Mouse (Mus musculus) forebrain, embryonic 14.5 days (tissue): ENCODE data around the gene Jmjd6. TPM values are rescaled to one million over a fixed set of nuclear protein-coding genes. Genes with fewer than 3 reads are reported as not detected.
A peak's percentile ranks its signal among the peaks of the same experiment; 100 is the strongest.

Experiments used
- ATAC-seq: fragments of 200-750 bp; cut with Nextera tagmentation; 2 replicates; pipeline ENCODE4 v1.8.0; 2017; ENCODE audit warnings: mild to moderate bottlenecking, moderate library complexity
- DNase-seq: peaks from one replicate; pipeline ENCODE4 v3.0.0-alpha.2; 2015; ENCODE audit warnings: low spot score
- H3K27ac ChIP-seq: fragments of 300-500 bp; sonication (generic); 2 replicates; pipeline ENCODE4 v1.5.1; 2014; ENCODE audit warnings: low read depth, mild to moderate bottlenecking, control low read depth, low read length, moderate library complexity
- H3K27me3 ChIP-seq: fragments of 300-500 bp; sonication (generic); replicated peaks from 2 replicates; pipeline ENCODE4 v1.6.1; 2014; ENCODE audit warnings: low read length, control low read depth, mixed read lengths; ENCODE audit not compliant: control insufficient read depth, insufficient read depth
- H3K36me3 ChIP-seq: fragments of 300-500 bp; sonication (generic); 2 replicates; pipeline ENCODE4 v1.6.1; 2014; ENCODE audit warnings: low read length, control low read depth; ENCODE audit not compliant: control insufficient read depth, insufficient read depth
- H3K4me1 ChIP-seq: fragments of 300-500 bp; sonication (generic); 2 replicates; pipeline ENCODE4 v1.6.1; 2014; ENCODE audit warnings: antibody characterized with exemption, low read length, control low read depth; ENCODE audit not compliant: control insufficient read depth, insufficient read depth
- H3K4me2 ChIP-seq: fragments of 300-500 bp; sonication (generic); 2 replicates; pipeline ENCODE4 v1.6.1; 2014; ENCODE audit warnings: mild to moderate bottlenecking, control low read depth, low read length
- H3K4me3 ChIP-seq: fragments of 300-500 bp; sonication (generic); 2 replicates; pipeline ENCODE4 v1.5.1; 2014; ENCODE audit warnings: low read depth, low read length, control low read depth
- H3K9ac ChIP-seq: fragments of 300-500 bp; sonication (generic); 2 replicates; pipeline ENCODE4 v1.6.1; 2014; ENCODE audit warnings: mild to moderate bottlenecking, low read length, control low read depth, moderate library complexity
- H3K9me3 ChIP-seq: fragments of 300-500 bp; sonication (generic); replicated peaks from 2 replicates; pipeline ENCODE4 v1.6.1; 2016; ENCODE audit warnings: low read length, control low read depth, mixed read lengths; ENCODE audit not compliant: control insufficient read depth
- WGBS: fragments of 180-500 bp; shearing (Covaris S2); extraction: QIAGEN DNeasy Blood & Tissue Kit; methylation state at CpG from one replicate; pipeline ENCODE4 v1.1.7; 2014; 5-methylcytosine and 5-hydroxymethylcytosine counted together
- polyA plus RNA-seq: library from polyadenylated mRNA; unstranded; fragments of >200 nt; fragmentation: Nextera tagmentation; extraction: Ambion mirVana; gene quantifications from 2 replicates; pipeline ENCODE4 v1.2.1, GENCODE M21; 2014

Gene Jmjd6
- polyA plus RNA-seq, result 64.6 and 81.1 TPM in 2 replicates

DNA sequence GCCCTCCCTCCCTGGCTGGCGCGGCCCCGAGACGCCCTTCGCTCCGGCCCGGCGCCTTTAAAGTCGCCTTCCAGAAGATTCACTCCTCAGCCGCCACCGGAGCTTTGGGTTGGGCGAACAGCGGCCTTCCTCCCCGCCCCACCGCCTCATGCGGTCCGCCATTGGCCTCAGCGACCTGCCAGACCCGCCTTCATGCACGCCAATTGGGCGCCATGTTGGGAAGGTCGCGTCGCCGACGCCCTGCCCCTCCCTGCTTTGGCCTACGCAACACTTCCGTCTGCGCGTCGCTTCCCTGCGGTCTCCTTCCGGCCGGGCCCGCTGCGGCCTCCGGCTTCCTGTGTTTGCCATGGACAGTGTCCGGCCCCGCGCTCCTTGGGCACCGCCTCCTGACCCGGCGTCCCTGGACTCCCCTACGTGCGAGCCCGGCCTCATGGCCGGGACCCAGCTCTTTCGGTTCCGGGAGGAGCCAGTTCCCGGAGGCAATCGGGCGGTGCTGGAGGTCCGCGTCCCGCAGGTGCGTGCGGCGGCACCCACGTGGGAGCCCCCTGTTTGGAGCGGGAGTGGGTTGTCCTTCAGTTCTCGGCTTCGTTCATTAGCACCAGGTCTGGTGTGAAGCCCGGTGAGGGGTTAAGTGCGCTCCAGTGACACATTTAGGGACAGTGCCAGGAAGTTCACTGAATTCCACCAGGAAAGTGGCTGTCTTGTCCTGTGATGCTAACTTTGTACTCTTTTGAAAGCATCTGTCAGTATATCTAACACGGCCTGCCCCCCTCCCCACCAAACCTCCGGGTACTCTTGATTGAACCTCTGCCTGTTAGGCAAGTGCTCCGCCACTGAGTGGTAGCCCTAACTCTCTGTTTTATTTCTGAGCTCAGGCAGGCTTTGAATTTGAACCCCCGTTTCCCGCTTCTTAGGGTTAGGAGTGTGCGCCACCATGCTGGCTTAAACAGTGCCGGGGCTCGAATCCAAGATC, at the start of gene Jmjd6, which contains the start of gene Mettl23:
Jmjd6 (minus strand) TSS at position 189 of the 973 bp plus-strand sequence.
Mettl23 (plus strand) TSS at position 18 of the 973 bp plus-strand sequence.
- DNase-seq, result peak; percentile 97
- H3K9ac ChIP-seq, result peak within 1 kb of the TSS; percentile 93
- peaks cover 47% of the 10 kb centered on the region for H3K36me3 ChIP-seq
- peaks cover 23% of the 10 kb centered on the region for H3K4me1 ChIP-seq
- peak within 1 kb of the TSS; percentile 97 for H3K27ac ChIP-seq
- peak within 1 kb of the TSS; percentile 85 for H3K4me2 ChIP-seq
- under 1% methylated on average over 70 of the region's 72 CpGs for WGBS
- no peaks in the 10 kb centered on the region for H3K9me3 ChIP-seq
- no peaks in the 10 kb centered on the region for H3K27me3 ChIP-seq
- ATAC-seq, result peak; percentile 96
- H3K4me3 ChIP-seq, result peak within 1 kb of the TSS; percentile 73

- 61% methylated on average over 5 of the region's 5 CpGs for WGBS
- Histone ChIP-seq H3K9me3 (no peaks in the 10 kb centered on the region), H3K27me3 (no peaks in the 10 kb centered on the region), H3K36me3 (no peaks in the 10 kb centered on the region), H3K27ac (no peak overlapping the region), H3K4me2 (no peak overlapping the region), H3K9ac (no peak overlapping the region), H3K4me3 (no peak overlapping the region), H3K4me1 (no peaks in the 10 kb centered on the region)
- no peak for DNase-seq
- no peak for ATAC-seq
Observed at GRCm38 (mm10) chr11:116887136-116887535, 43.9 kb upstream of the Jmjd6 start.

DNA sequence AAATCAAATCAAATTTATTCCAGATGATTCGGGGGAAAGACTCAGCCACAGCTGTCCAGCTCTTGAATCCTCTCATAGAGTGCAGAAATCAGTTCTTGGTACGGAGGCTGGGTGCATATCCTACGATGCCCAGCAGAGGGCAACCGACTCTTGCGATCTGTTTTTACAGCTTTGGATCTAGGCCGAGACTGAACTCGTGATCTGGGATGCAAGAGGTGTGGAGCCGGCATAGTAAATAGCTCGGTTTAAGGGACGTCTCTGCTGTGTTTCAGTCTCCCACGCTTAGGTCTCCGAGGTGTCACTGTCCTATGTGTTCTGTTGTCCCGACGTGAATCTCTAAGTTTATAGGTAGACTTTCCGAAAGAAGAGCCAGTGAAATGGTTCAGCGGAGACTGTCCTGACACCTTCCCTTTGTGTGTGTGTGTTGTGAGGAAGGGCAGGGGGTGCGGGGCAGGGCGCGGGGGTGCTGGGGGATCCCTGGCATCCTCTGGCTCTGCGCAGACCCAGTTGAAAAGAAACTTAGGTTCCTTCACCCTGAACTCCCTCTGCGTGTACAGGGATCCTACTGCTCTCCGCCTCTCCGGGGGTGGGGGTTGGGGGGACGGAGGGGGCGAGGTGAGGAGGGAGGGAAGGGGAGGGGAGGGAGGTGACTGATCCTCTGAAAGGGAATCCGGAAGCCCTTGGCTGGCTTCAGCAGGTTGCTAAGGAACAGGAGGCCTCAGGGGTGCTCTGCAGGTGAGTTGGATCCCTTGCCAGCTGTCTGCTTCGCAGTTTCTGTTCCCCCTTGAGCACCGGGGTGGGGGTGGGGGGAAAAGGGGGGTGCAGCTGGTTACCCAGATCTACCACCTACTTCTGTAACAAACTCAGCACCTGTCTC, 42.3 kb upstream of the Jmjd6 start:
- Histone ChIP-seq H3K36me3 (no peaks in the 10 kb centered on the region), H3K27ac (no peak overlapping the region), H3K9ac (peak overlapping the region; percentile 46), H3K27me3 (no peaks in the 10 kb centered on the region), H3K4me3 (peak overlapping the region; percentile 12), H3K9me3 (no peaks in the 10 kb centered on the region), H3K4me2 (peak overlapping the region; percentile 47), H3K4me1 (no peaks in the 10 kb centered on the region)
- ATAC-seq (peak; percentile 69), DNase-seq (peak; percentile 93)
- WGBS, result 4% methylated on average over 27 of the region's 28 CpGs

DNA sequence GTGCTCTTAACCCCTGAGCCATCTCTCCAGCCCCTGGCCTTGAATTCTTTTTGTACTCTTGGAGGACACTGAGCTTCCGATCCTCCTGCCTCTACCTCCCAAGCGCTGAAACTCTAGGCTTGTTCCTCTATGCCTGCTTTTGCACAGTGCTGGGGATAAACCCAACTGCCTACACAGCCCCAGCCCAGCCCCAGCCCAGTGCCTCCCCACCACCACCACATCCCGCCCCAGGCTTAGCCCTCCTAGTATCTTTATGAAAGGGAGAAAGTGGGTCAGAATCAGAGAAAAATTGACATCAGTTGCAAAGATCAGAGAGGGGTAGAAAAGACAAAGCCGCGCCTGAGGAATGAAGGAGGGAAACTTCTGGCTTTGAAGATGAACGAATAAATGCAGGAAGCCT, 40.8 kb upstream of the Jmjd6 start:
- Histone ChIP-seq H3K36me3 (no peaks in the 10 kb centered on the region), H3K9ac (no peak overlapping the region), H3K4me1 (no peaks in the 10 kb centered on the region), H3K9me3 (no peaks in the 10 kb centered on the region), H3K4me3 (no peak overlapping the region), H3K27ac (no peak overlapping the region), H3K4me2 (no peak overlapping the region), H3K27me3 (no peaks in the 10 kb centered on the region)
- no peak for ATAC-seq
- no peak for DNase-seq
- 90% methylated on average over 6 of the region's 6 CpGs for WGBS

- Histone ChIP-seq H3K4me2 (no peak overlapping the region), H3K4me3 (no peak overlapping the region), H3K9me3 (no peaks in the 10 kb centered on the region), H3K27me3 (no peaks in the 10 kb centered on the region), H3K27ac (no peak overlapping the region), H3K4me1 (no peaks in the 10 kb centered on the region), H3K9ac (no peak overlapping the region), H3K36me3 (no peaks in the 10 kb centered on the region)
- ATAC-seq (no peak), DNase-seq (no peak)
- 75% methylated on average over 10 of the region's 10 CpGs for WGBS
Observed at GRCm38 (mm10) chr11:116882446-116882845, 39.2 kb upstream of the Jmjd6 start.

GRCm38 (mm10) chr11:116881440-116881839, 38.2 kb upstream of the Jmjd6 start:
- Histone ChIP-seq H3K27me3 (no peaks in the 10 kb centered on the region), H3K4me2 (no peak overlapping the region), H3K4me3 (no peak overlapping the region), H3K9ac (no peak overlapping the region), H3K4me1 (no peaks in the 10 kb centered on the region), H3K36me3 (no peaks in the 10 kb centered on the region), H3K9me3 (no peaks in the 10 kb centered on the region), H3K27ac (no peak overlapping the region)
- ATAC-seq (no peak), DNase-seq (no peak)
- 53% methylated on average over 5 of the region's 5 CpGs for WGBS

DNA sequence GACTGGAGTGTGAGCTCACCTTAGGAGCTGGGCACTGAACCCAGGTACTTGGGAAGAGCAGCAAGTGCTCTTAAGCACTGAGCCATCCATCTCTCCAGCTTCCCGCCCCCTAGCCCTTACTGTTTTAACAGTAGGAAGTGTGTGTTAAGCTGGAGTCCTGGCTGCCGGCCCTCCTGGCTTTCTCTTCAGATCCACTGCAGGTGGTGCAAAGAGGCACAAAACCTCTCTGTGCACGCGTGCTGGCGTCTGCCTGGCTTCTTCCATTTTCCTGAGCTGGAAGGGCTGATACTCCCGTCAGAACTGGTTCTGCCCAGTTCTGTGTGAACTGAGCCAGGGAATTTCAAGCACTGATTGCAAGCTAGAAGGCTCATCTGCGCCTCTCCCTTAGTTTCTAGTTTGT, 37.6 kb upstream of the Jmjd6 start:
- H3K4me3 ChIP-seq, result no peak overlapping the region
- no peaks in the 10 kb centered on the region for H3K27me3 ChIP-seq
- no peak overlapping the region for H3K27ac ChIP-seq
- ATAC-seq (no peak), DNase-seq (peak; percentile 32)
- no peaks in the 10 kb centered on the region for H3K36me3 ChIP-seq
- no peak overlapping the region for H3K9ac ChIP-seq
- H3K4me1 ChIP-seq, result no peaks in the 10 kb centered on the region
- no peaks in the 10 kb centered on the region for H3K9me3 ChIP-seq
- WGBS, result 58% methylated on average over 7 of the region's 7 CpGs
- H3K4me2 ChIP-seq, result no peak overlapping the region

DNA sequence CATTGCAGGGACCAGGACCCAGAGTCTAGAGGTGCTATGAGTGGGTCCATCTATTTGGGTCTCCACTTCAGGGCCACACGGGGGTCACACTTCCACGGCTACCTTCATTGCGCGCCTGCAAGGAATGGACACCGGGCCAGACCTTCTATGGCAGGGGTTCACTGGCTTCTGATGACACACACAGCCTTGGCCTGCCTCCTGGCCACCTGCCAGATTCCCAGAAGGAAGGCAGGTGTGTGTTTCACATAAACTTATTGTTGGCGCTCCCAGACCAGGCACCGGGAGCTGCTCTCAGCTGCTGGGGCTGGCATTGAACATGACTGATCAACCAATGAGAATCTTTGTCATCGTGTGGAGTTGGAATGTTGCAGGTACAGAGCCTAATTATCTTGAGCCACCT, 35.2 kb upstream of the Jmjd6 start:
- WGBS, result 90% methylated on average over 8 of the region's 8 CpGs
- H3K27me3 ChIP-seq, result no peaks in the 10 kb centered on the region
- no peak for ATAC-seq
- peaks cover 18% of the 10 kb centered on the region for H3K36me3 ChIP-seq
- H3K9me3 ChIP-seq, result no peaks in the 10 kb centered on the region
- no peak for DNase-seq
- no peak overlapping the region for H3K27ac ChIP-seq
- no peak overlapping the region for H3K9ac ChIP-seq
- H3K4me1 ChIP-seq, result no peaks in the 10 kb centered on the region
- no peak overlapping the region for H3K4me3 ChIP-seq
- no peak overlapping the region for H3K4me2 ChIP-seq
